Mouse (Mus musculus) left cerebral cortex, postnatal 10 days (tissue): ENCODE measurements around the gene Gm20388. TPM values are rescaled to one million over a fixed set of nuclear protein-coding genes. Genes with fewer than 3 reads are reported as not detected.
"Not testable (repeated sequence)": the region's sequence is repeated elsewhere in the genome, so short reads cannot be mapped to it uniquely, and the experiment has no call there.

Source experiments
- DNase-seq, 2 experiments: peaks; one replicate each; pipeline ENCODE4 v3.0.0; 2021 to 2022; ENCODE audit warnings: low spot score in 2 of 2, mixed read lengths in 1 of 2; ENCODE audit errors: extremely low spot score in 1 of 2
- intact Hi-C: fragments of 180-260 bp; cut with DNase I; formaldehyde crosslinking; loops from one replicate; pipeline ENCODE4 v1.15.1; 2025
- total RNA-seq, 2 experiments: library from RNA; stranded (reverse); gene quantifications; 2 replicates each; pipeline ENCODE4 v1.2.3; 2021

The Gm20388 gene
- total RNA-seq, 2 experiments from 2014 or later = 4.4 to 9.0 TPM

DNA sequence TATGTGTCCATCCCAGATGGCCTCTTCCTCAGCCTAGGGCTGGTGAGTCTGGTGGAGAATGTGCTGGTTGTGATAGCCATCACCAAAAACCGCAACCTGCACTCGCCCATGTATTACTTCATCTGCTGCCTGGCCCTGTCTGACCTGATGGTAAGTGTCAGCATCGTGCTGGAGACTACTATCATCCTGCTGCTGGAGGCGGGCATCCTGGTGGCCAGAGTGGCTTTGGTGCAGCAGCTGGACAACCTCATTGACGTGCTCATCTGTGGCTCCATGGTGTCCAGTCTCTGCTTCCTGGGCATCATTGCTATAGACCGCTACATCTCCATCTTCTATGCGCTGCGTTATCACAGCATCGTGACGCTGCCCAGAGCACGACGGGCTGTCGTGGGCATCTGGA, 3497.0 kb downstream of the Gm20388 start:
- intact Hi-C loops = no loop called here

GRCm38 (mm10) chr8:123408586-123409544, 3498.2 kb downstream of the Gm20388 start:
- intact Hi-C loops = no loop called here
- no peak for DNase-seq

More for the DNA sequence above, 3497.0 kb downstream of the Gm20388 start:
- no peak for DNase-seq

GRCm38 (mm10) chr8:123410049-123410587, 3499.5 kb downstream of the Gm20388 start:
- intact Hi-C loops = no loop called here
- DNase-seq = peak in 1 of 2 experiments; percentile 75

DNA sequence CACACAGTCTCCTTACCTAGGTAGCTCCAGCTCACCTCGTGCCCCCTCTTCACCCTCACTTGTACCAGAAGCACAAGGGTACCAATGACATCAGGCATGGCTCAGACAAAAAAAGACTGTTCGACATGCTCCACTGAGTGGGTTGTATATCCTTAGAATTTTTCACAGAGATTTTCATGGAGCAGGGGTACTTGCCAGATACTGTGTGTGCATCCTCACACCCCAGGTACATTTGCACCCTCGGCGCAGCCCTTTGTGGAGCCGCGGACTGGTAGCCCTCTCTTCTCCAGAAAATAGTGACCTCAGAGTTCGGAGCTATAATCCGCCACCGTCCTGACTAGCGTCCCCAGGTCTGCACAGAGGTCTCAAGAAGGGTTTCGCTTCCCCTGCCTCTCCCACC, 3500.1 kb downstream of the Gm20388 start:
- intact Hi-C loops = no loop called here
- DNase-seq = no peak

DNA sequence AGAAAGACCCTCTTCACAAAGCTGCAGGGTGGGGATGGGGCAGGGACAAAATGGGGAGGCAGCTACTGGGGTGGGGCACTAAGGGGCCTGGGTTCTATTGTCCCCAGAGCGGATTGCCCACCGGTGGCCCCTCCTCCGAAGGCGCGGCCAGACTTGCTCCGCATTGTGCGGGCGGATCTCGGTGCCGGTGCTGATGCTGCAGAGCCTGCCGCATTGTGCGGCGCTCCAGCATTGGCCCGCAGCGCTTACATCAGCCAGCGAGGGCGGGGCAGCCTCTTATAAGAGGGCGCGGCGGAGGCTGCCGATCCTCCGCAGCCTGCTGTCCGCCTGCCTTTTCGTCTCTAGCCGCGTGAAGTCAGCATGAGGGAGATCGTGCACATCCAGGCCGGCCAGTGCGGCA, 3500.6 kb downstream of the Gm20388 start, which contains the start of gene Tubb3:
TSS of gene Tubb3 (plus strand) at position 179 of the 400 bp plus-strand sequence.
- intact Hi-C loops = no loop called here
- peak; percentile 88 to 90 for DNase-seq

- intact Hi-C loops = no loop called here
Observed at GRCm38 (mm10) chr8:123411781-123412327, 3501.2 kb downstream of the Gm20388 start.

GRCm38 (mm10) chr8:123412560-123413170, 3502.0 kb downstream of the Gm20388 start:
- intact Hi-C loops = no loop called here
- DNase-seq = peak; percentile 69 to 86

More at GRCm38 (mm10) chr8:123411781-123412327, 3501.2 kb downstream of the Gm20388 start:
- DNase-seq = peak in 1 of 2 experiments; percentile 63

DNA sequence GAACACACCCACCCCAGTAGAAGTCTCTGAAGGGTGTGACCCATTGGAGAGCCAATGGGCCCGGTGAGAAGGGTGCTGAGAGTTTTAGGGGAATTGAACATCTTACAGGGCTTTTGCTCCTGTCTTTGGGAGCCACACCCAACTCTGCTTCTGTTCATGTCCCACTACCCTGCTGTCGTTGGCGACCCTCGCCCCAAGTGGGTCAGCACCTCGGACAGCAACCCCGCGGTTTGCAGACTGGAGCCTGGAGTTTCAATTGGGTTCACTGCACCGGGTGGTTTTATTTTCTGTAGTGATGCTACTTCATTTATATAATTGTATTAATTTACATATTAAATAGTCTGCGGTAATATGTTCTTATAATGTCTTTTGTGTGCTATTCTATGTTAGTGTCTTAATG, 3503.6 kb downstream of the Gm20388 start:
- no peak for DNase-seq
- intact Hi-C loops = no loop called here

DNA sequence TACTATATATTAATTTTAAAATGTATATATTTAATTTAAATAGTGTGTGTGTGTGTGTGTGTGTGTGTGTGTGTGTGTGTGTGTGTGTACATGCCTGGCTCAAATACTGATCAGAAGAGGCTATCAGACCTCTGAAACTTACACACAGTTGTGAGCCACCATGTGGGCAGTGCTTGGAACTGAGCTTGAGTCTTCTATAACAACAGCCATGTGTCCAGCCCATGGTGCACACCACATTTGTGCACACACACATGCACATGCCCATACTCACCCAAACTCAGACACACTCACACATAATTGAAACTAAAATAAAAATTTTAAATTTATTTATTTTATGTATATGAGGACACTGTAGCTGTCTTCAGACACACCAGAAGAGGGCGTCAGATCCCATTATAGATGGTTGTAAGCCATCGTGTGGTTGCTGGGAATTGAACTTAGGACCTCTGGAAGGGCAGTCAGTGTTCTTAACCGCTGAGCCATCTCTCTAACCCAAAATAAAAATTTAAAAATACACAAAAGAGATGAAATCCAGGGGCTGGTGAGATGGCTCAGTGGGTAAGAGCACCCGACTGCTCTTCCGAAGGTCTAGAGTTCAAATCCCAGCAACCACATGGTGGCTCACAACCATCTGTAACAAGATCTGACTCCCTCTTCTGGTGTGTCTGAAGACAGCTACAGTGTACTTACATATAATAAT, 3504.5 kb downstream of the Gm20388 start:
- DNase-seq, intact Hi-C loops: not testable (repeated sequence)

DNA sequence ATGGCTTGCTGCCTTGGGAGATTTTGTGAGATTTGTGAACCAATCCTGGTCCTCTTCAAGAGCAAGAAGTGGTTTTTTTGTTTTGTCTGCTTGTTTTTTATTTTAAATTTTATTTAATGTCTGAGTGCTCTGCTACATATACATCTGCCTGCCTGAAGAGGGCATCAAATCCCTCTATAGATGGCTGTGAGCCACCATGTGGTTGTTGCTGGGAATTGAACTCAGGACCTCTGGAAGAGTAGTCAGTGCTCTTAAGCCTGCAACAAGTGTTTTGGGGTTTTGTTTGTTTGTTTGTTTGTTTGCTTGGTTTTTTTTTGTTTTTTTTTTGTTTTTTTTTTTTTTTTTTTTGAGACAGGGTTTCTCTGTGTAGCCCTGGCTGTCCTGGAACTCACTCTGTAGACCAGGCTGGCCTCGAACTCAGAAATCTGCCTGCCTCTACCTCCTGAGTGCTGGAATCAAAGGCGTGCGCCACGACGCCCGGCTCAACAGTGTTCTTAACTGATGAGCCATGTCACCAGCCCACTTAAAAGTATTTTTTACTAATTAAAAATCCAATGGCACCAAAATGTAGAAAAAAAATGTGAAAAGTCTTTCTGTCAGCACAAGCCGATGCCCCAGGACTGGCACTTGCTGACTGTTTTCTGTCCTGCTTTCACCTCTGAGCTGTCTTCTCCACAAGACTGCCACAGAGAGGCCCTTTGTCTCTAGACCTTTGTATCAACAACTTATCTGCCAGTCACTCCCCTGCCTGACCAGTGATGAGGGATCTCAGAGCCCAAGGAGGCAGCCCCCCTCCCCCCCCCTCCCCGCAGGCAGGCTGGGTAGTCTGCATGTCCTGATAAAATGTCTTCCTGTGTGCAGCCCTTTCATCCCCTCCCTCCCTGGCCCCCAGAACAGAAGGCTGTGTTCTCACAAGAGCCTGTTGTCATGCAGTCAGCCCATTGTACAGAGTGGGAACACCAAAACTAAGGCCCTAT, 3505.6 kb downstream of the Gm20388 start:
- DNase-seq = no peak

GRCm38 (mm10) chr8:123416944-123417555, 3506.4 kb downstream of the Gm20388 start:
- DNase-seq = no peak
- intact Hi-C loops = no loop called here

More for the DNA sequence above, 3505.6 kb downstream of the Gm20388 start:
- intact Hi-C loops = no loop called here

DNA sequence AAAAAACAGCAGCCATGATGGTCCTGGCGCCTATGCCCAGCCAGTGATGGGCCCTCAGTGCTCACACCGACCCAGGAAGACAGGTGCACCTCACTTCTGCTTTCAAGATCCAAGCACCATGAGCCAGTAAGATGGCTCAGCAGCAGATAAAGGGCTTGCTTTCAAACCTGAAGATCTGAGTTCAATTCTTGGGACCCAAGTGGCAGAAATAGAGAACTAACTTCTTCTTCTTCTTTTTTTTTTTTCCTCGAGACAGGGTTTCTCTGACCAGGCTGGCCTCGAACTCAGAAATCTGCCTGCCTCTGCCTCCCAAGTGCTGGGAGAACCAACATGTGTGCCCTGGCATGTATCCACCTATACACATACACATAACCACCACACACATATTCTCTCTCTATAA, 3509.1 kb downstream of the Gm20388 start:
- DNase-seq = no peak
- intact Hi-C loops = no loop called here

DNA sequence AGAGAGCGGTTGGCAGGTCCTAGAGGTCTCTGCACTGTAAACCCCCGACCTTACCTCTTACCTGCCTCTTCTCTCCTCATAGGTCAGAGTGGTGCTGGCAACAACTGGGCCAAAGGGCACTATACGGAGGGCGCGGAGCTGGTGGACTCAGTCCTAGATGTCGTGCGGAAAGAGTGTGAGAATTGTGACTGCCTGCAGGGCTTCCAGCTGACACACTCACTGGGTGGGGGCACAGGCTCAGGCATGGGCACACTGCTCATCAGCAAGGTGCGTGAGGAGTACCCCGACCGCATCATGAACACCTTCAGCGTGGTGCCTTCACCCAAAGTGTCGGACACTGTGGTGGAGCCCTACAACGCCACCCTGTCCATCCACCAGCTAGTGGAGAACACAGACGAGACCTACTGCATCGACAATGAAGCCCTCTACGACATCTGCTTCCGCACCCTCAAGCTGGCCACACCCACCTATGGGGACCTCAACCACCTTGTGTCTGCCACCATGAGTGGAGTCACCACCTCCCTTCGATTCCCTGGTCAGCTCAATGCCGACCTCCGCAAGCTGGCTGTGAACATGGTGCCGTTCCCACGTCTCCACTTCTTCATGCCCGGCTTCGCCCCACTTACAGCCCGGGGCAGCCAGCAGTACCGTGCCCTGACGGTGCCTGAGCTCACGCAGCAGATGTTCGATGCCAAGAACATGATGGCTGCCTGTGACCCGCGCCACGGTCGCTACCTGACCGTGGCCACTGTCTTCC, 3510.1 kb downstream of the Gm20388 start:
- no peak for DNase-seq
- intact Hi-C loops = no loop called here

DNA sequence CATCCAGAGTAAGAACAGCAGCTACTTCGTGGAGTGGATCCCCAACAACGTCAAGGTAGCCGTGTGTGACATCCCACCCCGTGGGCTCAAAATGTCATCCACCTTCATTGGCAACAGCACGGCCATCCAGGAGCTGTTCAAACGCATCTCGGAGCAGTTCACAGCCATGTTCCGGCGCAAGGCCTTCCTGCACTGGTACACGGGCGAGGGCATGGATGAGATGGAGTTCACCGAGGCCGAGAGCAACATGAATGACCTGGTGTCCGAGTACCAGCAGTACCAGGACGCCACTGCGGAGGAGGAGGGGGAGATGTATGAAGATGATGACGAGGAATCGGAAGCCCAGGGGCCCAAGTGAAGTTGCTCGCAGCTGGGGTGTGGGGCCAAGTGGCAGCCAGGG, 3510.7 kb downstream of the Gm20388 start:
- intact Hi-C loops = no loop called here
- DNase-seq = no peak

GRCm38 (mm10) chr8:123422056-123422780, 3511.6 kb downstream of the Gm20388 start:
- intact Hi-C loops = no loop called here
- peak; percentile 73 to 81 for DNase-seq

GRCm38 (mm10) chr8:123422781-123423159, 3512.1 kb downstream of the Gm20388 start:
- intact Hi-C loops = no loop called here
- DNase-seq = no peak
